Mouse (Mus musculus) kidney, embryonic 16.5 days (tissue): Measurements from ENCODE around the gene Simc1. TPM values are rescaled to one million over a fixed set of nuclear protein-coding genes. Genes with fewer than 3 reads are reported as not detected.
A peak's percentile ranks its signal among the peaks of the same experiment; 100 is the strongest.

Experiments
- ATAC-seq: fragments of 200-750 bp; cut with Nextera tagmentation; 2 replicates; pipeline ENCODE4 v1.8.0; 2017; ENCODE audit warnings: moderate TSS enrichment; ENCODE audit not compliant: low FRiP score, low TSS enrichment
- H3K27ac ChIP-seq: fragments of 300-500 bp; sonication (generic); 2 replicates; pipeline ENCODE4 v1.5.1; 2014; ENCODE audit warnings: low read length
- H3K27me3 ChIP-seq: fragments of 300-500 bp; sonication (generic); 2 replicates; pipeline ENCODE4 v1.6.1; 2014; ENCODE audit warnings: low read length, control low read depth, mixed read lengths; ENCODE audit not compliant: insufficient read depth
- H3K36me3 ChIP-seq: fragments of 300-500 bp; sonication (generic); 2 replicates; pipeline ENCODE4 v1.6.1; 2014; ENCODE audit warnings: low read length, control low read depth, mixed read lengths; ENCODE audit not compliant: insufficient read depth
- H3K4me1 ChIP-seq: fragments of 300-500 bp; sonication (generic); 2 replicates; pipeline ENCODE4 v1.6.1; 2014; ENCODE audit warnings: low read length, control low read depth, mixed read lengths; ENCODE audit not compliant: insufficient read depth
- H3K4me2 ChIP-seq: fragments of 300-500 bp; sonication (generic); replicated peaks from 2 replicates; pipeline ENCODE4 v1.6.1; 2014; ENCODE audit warnings: low read depth, low read length
- H3K4me3 ChIP-seq: fragments of 300-500 bp; sonication (generic); 2 replicates; pipeline ENCODE4 v1.5.1; 2014; ENCODE audit warnings: mild to moderate bottlenecking, low read length
- H3K9ac ChIP-seq: fragments of 300-500 bp; sonication (generic); replicated peaks from 2 replicates; pipeline ENCODE4 v1.6.1; 2014; ENCODE audit warnings: low read length
- H3K9me3 ChIP-seq: fragments of 300-500 bp; sonication (generic); 2 replicates; pipeline ENCODE4 v1.6.1; 2016; ENCODE audit warnings: low read length, control low read depth
- WGBS: fragments of 180-500 bp; shearing (Covaris S2); extraction: QIAGEN DNeasy Blood & Tissue Kit; methylation state at CpG from one replicate; pipeline ENCODE4 v1.1.7; 2014; 5-methylcytosine and 5-hydroxymethylcytosine counted together
- polyA plus RNA-seq: library from polyadenylated mRNA; unstranded; fragments of >200 nt; fragmentation: Nextera tagmentation; extraction: Ambion mirVana; gene quantifications from 2 replicates; pipeline ENCODE4 v1.2.1, GENCODE M21; 2015

The Simc1 gene
- polyA plus RNA-seq: 11.0 and 14.2 TPM in 2 replicates

DNA sequence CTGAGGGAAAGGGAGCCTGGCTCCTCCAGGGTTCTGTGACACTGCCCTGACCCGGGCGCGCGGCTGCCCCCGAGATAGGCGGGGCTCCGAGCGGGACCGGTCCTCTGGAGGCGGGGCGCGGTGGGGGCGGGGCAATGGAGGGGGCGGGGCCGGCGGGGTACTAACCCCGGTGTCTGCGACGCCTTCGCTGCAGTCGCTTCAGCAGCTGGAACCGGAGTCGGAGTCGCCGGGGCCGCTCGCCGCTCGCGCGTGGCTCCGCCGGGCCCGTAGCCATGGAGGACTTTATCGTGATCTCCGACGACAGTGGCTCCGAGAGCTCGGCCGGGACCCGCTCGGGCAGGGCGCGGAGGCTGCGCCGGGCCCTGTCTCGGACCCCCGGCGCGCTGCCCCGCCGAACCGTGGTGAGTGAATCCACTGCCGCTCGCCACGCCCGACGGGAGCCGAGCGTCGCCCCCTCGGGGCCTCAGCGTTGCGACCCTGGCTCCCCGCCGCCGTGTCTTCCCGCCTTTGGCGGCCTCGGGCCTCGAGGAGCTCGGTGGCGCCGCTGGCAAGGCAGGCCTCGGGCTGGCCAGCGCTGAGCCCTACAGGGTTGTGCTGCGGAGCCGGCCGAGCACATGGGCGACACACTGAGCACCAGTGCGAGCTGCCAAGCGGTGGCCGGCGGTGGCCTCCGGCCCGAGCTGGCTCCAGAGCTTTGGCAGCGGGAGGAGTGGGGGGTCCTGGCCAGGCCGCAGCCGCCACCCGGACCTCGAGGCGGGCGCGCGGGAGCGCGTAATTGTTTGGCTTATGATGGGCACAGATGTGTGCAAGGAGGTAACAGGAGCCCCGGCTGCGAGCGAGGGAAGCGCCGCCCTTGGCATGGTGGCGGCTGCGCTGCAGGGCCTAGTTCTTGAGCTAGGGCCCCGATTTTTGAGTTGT is at the start of gene Simc1:
Gene Simc1 (plus strand): TSS at position 176 of the 918 bp plus-strand sequence.
- Histone ChIP-seq H3K4me2 (peak within 1 kb of the TSS; percentile 92), H3K27me3 (no peaks in the 10 kb centered on the region), H3K4me1 (peaks cover 11% of the 10 kb centered on the region), H3K4me3 (peak within 1 kb of the TSS; percentile 76), H3K36me3 (no peaks in the 10 kb centered on the region), H3K9ac (peak within 1 kb of the TSS; percentile 88), H3K27ac (peak within 1 kb of the TSS; percentile 83), H3K9me3 (no peaks in the 10 kb centered on the region; the same call in 1 of the 2 replicates)
- ATAC-seq: peak; percentile 94
- WGBS: under 1% methylated on average over 100 of the region's 105 CpGs

DNA sequence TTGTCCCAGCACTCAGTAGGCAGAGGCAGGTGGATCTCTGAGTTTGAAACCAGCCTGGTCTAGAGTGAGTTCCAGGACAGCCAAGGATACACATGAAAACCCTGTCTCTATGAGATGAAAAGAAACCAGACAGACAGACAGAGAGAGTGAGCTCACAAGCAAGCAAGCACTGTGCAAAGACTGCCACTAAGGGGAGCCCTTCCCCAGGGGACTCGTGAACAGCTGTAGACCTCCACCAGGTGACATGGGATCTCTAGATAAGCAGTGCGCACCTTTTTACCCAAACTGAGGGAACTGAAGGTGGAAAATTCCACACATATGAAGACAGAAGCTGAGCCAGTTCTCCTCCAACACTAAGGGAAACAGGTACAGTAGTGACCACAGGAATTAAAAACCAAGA is 46.5 kb upstream of the Simc1 start:
- Histone ChIP-seq H3K4me1 (no peaks in the 10 kb centered on the region), H3K27me3 (no peaks in the 10 kb centered on the region), H3K27ac (no peak overlapping the region), H3K9me3 (no peaks in the 10 kb centered on the region), H3K4me3 (no peak overlapping the region), H3K4me2 (no peak overlapping the region), H3K9ac (no peak overlapping the region), H3K36me3 (peaks cover 53% of the 10 kb centered on the region)
- ATAC-seq: no peak
- 68% methylated on average over 2 of the region's 2 CpGs for WGBS

DNA sequence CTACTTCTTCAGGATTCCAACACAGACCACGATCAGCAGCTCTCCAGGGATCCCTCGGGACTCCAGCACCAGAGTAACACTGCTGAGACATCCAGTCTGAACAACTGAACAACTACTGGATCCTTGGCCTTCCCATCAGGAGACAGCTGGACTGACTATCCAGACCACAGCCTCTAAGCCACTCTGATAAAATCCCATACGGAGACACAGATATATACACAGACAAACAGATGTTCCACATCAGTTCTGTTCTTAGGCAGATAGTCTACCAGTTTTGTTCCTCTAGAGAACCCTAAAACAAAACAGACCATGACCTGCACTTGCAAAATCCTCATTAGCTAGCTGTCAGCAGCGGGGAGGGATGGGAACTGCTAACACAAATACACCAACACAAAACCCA is 44.3 kb upstream of the Simc1 start:
- H3K9ac ChIP-seq: no peak overlapping the region
- no peaks in the 10 kb centered on the region for H3K27me3 ChIP-seq
- no peak overlapping the region for H3K27ac ChIP-seq
- no peak overlapping the region for H3K4me3 ChIP-seq
- ATAC-seq: no peak
- peaks cover 8% of the 10 kb centered on the region; the same call in 1 of the 2 replicates for H3K9me3 ChIP-seq
- H3K36me3 ChIP-seq: peaks cover 74% of the 10 kb centered on the region
- WGBS: 78% methylated on average over 4 of the region's 4 CpGs
- no peak overlapping the region for H3K4me2 ChIP-seq
- H3K4me1 ChIP-seq: no peaks in the 10 kb centered on the region

DNA sequence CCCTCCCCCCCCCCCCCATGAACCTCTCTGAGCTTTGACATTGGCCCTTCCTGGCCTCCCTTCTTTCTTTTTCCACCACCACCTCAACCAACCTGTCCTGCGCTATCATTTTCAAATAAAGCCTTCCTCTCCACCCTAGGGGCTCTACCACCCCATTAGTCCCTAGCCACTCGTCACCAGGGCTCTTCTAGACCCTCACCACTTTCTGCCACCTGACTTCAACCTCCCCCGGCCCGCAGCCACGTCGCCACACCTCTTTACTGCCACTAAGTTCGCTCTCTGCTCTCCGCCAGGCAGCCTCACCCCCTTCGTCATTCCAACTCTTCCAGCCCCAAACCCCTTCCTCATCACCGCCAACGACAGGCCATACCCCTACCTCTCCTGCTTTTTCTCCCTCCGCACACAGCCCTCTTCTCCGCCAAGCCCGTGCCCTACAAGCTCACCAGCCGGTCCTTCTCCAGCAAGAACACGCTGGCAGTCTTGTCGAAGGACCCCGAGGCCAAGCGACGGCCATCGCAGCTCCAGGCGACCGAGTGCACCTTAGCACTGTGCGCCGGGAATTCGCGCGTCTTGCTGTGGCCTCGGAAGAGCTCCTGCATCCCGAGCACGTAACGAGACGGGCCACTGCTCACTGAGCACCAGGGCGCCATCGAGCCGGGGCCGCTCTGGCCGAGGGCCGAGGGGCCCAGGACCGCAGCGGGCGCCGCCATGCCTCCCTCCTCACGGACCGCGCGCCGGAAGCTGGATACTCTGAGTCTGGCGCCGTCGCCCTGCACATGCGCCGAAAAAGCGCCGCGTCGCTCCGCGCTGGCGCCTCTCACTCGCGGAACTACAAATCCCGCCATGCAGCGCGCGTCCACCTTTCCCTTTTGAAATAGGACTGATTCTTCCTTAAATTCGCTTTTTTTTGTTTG is 35.2 kb upstream of the Simc1 start, which contains the start of gene Thoc3:
Gene Thoc3 (minus strand): TSS at position 752 of the 914 bp plus-strand sequence.
- Histone ChIP-seq H3K4me1 (peaks cover 11% of the 10 kb centered on the region), H3K4me2 (peak within 1 kb of the TSS; percentile 82), H3K4me3 (peak within 1 kb of the TSS; percentile 93), H3K27me3 (no peaks in the 10 kb centered on the region), H3K9ac (peak within 1 kb of the TSS; percentile 89), H3K36me3 (peaks cover 43% of the 10 kb centered on the region), H3K27ac (peak within 1 kb of the TSS; percentile 61; the same call in 1 of the 2 replicates), H3K9me3 (peaks cover 12% of the 10 kb centered on the region)
- peak; percentile 97 for ATAC-seq
- 0% methylated on average over 67 of the region's 67 CpGs for WGBS

DNA sequence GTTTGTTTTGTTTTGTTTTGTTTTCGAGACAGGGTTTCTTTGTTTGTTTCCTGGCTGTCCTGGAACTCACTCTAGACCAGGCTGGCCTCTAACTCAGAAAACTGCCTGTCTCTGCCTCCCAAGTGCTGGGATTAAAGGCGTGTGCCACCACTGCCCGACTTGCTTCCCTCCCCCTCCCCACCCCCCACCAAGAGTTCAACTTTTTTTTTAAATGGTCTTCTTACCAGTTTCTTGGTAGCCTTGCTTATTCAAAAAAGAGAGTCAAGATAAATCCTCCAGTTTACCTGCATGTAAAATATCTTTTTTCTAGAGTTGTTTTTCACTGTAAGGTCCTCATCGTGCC is 34.6 kb upstream of the Simc1 start:
- Histone ChIP-seq H3K4me2 (peak overlapping the region; percentile 48), H3K27me3 (no peaks in the 10 kb centered on the region), H3K27ac (no peak overlapping the region), H3K9ac (peak overlapping the region; percentile 53), H3K36me3 (peaks cover 36% of the 10 kb centered on the region), H3K4me1 (peaks cover 11% of the 10 kb centered on the region), H3K4me3 (peak overlapping the region; percentile 93), H3K9me3 (peaks cover 7% of the 10 kb centered on the region)
- ATAC-seq: peak; percentile 75
- WGBS: 18% methylated on average over 4 of the region's 4 CpGs

DNA sequence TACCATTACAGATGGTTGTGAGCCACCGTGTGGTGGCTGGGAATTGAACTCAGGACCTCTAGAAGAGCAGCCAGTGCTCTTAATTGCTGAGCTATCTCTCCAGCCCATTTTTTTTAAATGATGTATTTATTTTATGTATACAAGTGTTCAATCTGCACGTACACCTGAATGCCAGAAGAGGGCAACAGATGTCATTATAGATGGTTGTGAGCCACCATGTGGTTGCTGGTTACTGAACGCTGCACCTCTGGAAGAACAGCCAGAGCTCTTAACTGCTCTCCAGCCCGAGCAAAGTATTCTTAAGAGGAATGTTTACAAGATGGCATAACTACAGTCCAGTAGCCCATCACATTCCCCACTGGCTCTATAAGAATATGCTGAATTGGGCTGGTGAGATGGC is 31.6 kb upstream of the Simc1 start:
- Histone ChIP-seq H3K9ac (no peak overlapping the region), H3K27ac (no peak overlapping the region), H3K4me3 (no peak overlapping the region), H3K4me1 (peaks cover 11% of the 10 kb centered on the region), H3K9me3 (no peaks in the 10 kb centered on the region; the same call in 1 of the 2 replicates), H3K36me3 (peaks cover 7% of the 10 kb centered on the region; the same call in 1 of the 2 replicates), H3K4me2 (no peak overlapping the region), H3K27me3 (no peaks in the 10 kb centered on the region)
- no peak for ATAC-seq
- 86% methylated on average over 4 of the region's 4 CpGs for WGBS

DNA sequence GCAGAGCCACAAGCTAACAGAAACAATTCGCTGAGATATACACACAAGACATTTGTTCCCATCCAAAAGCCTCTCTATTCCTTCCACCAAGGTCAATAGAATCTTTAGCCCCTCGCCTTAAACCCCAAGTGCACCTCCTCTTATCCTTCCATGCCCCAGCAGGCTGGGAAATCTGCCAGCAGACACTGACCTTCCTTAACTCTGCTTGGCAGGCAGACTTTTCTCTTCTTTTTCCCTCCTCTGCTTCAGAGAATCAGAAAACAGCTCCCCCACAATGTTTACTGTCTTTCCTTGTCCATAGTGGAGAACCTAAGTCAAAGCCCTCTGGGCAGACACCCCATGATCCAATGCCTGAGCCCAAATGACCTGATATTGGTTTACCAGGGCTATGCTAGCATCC is 28.6 kb upstream of the Simc1 start:
- ATAC-seq: no peak
- H3K27me3 ChIP-seq: no peaks in the 10 kb centered on the region
- no peaks in the 10 kb centered on the region; the same call in 1 of the 2 replicates for H3K9me3 ChIP-seq

DNA sequence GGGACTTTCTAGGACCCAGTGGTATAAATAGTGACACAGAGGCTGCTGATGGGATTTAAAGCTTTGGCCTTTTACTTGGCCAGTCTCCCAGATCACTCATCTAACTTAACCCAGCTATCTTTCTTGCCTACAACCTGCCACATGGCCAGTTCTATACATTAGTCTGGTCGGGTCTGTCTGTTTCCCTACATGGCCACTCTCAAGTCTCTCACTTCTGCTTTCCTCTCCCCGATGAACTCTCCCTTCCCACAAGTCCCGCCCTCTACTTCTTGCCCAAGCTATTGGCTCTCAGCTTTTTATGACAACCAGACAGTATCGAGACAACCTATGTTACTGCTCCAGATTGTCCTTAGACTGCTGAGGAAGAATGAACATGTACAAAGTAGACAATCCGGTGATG is 27.9 kb upstream of the Simc1 start:
- 71% methylated on average over 5 of the region's 5 CpGs for WGBS
- no peaks in the 10 kb centered on the region; the same call in 1 of the 2 replicates for H3K9me3 ChIP-seq
- H3K27me3 ChIP-seq: no peaks in the 10 kb centered on the region
- H3K27ac ChIP-seq: no peak overlapping the region
- H3K9ac ChIP-seq: no peak overlapping the region
- H3K4me1 ChIP-seq: no peaks in the 10 kb centered on the region
- H3K4me3 ChIP-seq: no peak overlapping the region
- ATAC-seq: no peak
- H3K4me2 ChIP-seq: no peak overlapping the region
- no peaks in the 10 kb centered on the region for H3K36me3 ChIP-seq

More for the DNA sequence above, 28.6 kb upstream of the Simc1 start:
- H3K9ac ChIP-seq: no peak overlapping the region
- H3K4me1 ChIP-seq: no peaks in the 10 kb centered on the region
- no peak overlapping the region for H3K4me2 ChIP-seq
- no peak overlapping the region for H3K4me3 ChIP-seq
- H3K36me3 ChIP-seq: no peaks in the 10 kb centered on the region
- H3K27ac ChIP-seq: no peak overlapping the region
- whole genome bisulfite sequencing: 75% methylated on average over 2 of the region's 2 CpGs

DNA sequence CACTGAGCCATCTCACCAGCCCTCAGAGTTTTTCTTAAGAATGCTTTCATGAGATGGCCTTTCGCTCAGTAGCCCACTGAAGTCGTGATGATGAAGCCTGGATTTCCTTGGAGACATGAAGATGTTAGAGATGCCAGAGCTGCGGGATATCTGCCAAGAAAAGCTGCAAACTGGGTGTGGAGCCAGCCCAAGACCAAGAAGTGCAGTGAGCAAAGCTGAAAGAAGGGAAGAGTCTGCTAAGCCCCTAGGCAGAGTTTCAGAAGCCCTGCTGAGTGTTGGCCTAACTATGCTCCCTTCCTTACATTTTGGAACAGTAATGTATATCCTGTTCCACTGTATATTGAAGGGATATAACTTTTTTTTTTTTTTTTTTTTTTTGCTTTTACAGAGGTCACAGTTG is 24.3 kb upstream of the Simc1 start:
- Histone ChIP-seq H3K36me3 (no peaks in the 10 kb centered on the region), H3K27me3 (no peaks in the 10 kb centered on the region), H3K27ac (no peak overlapping the region), H3K9me3 (no peaks in the 10 kb centered on the region), H3K9ac (no peak overlapping the region), H3K4me1 (no peaks in the 10 kb centered on the region), H3K4me2 (no peak overlapping the region), H3K4me3 (no peak overlapping the region)
- ATAC-seq: no peak
- 66% methylated on average over 3 of the region's 3 CpGs for WGBS
